Mouse (Mus musculus) induced T-regulatory cell, adult 2 months (primary cell): ENCODE results near the gene Nyx.

Experiments used
- DNase-seq: peaks from one replicate; pipeline ENCODE4 v3.0.0-alpha.2; 2012; ENCODE audit warnings: low read depth

The Nyx gene

DNA sequence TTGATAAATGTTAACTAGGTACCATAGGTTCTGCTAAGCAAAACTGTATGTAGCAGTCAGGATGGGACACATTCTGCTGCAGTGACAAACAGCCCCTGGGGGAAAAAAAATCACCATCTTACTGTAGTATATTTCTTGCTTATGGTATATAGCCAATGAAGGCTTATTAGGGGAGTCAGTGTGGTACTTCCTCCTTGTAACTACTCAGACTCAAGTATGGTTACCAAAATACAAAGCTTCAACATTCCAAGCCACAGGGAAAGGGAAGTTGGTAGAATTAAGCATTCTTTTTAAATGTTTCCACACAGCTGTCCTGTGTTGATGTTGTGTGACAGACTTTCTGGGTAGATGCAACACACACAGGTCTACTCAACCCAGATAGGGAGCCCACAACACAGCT lies 27.0 kb downstream of the Nyx start:
- no peak for DNase-seq

- DNase-seq: no peak
Measured at GRCm38 (mm10) chrX:13494892-13495703, 29.2 kb downstream of the Nyx start.

DNA sequence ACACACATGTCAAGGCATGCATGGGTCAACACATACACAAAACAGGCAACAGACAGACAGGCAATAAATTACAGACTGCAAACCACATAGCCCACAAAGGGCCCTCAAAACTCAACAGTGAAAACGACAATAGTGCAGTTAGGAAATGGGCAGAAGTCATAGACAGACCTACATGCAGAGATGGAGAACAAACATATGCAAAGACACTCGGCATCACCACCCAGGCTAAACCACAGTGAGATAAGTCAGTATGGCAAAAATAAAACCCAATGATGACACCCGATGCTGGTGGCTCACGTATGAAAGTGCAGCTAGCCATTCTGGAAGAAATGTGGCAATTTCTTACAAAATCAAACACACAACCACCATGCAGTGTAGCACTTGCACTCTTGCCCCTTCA lies 34.4 kb downstream of the Nyx start:
- no peak for DNase-seq

- no peak for DNase-seq
Measured at GRCm38 (mm10) chrX:13502862-13503375, 37.0 kb downstream of the Nyx start.

DNA sequence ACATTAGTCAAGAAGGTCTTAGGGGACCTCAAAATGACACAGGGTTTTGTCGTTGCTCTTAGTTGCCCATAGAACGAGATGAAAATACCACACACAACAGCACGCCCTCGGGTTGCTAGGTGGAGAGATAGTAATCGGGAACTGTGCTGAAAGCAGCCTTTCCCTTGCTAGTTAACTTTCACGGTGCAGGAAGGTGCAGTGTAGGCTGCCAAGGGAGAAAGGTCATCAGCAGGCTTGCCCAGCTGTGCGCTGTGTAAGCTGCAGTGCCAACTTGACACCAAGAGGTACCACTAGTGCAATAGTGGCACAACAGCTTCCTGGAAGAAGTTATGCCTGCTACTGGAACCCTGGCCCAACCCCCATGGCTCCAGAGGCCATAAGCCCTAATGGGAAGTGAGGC lies 38.5 kb downstream of the Nyx start:
- DNase-seq: no peak

DNA sequence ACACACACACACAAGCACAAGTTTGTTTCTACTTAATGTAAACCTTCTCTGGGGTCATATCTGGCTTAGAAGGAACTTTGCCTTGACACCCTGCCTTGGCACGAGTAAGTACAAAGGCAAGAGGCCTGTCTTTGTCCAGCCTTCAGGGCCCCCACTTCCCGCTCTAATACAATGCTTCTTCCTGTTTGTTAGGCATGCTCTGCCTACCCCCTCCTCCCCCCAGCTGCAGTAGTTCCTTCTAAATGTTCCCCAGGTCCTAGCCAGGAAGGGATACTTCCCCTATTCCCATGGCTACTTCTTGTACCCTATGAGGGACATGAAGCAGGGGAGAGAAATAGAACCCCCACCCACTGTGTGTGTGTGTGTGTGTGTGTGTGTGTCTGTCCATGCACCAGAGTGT lies 40.5 kb downstream of the Nyx start:
- DNase-seq: no peak

- peak; percentile 9 for DNase-seq
Measured at GRCm38 (mm10) chrX:13513127-13513526, 47.2 kb downstream of the Nyx start.

DNA sequence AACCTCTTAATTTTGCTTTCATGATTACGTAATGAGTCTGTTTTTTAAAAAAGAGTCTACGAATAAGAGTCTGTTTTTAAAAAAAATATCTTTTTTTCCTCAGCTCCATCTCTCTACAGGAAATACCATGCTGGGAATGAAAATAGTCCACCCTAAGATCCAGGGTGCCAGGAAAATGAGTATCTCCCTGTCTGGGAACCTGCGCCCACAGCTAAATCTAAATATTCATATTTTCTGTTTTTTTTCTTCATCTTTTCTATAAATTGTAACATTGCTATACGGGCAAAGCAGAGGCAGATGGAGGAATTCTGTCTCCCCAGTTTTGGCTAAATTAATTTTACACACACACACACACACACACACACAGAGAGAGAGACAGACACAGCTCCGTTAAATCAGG lies 48.0 kb downstream of the Nyx start:
- DNase-seq: no peak

- peak; percentile 12 for DNase-seq
Measured at GRCm38 (mm10) chrX:13516451-13516850, 50.5 kb downstream of the Nyx start.

DNA sequence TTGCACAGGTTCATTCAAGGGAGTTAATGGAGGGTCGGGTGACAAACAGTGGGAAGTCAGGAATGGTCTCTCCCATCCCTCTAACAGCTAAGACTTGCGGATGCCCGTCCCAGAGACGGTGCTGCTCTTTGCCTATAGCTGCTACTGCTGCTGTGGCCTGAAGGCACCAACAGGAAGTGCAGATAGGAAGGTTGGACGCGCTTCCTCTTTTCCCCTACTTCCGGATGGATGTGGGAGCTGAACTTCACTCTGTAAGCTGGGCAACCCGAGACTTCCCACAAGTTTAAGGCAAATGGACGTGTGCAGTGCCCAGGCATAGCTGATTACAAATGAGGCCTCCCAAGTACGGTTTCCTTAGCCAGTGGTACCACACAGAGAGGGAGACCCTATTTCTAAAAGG lies 52.1 kb downstream of the Nyx start:
- no peak for DNase-seq

DNA sequence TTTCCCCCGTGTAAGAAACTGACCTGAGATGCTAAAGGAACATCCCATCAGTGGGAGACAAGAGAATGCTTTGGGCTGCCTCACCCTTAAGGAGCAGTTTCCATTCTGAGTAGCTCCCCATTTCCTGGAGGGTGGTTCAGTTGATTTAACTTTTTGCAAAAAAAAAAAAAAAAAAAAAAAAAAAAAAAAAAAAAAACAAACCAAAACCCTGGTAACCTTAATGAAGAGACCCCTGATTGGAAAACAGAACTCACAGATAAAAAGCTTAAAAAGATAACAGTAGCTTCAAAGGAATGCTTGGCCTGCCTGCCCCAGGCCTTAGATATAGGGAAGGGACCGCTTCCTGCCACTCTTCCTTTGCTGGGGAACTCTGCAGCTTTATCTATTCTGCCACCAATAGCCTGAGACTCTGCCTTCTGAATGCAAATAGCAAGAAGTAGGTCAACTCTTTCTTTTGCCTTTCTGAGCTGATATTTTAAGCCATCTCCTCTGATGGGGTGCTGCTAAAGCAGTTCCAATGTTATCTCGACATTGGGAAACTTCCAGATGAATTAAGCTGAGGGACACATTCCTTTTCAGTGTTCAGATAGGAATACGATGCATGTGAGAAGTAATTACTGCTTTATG lies 53.0 kb downstream of the Nyx start:
- DNase-seq: no peak

DNA sequence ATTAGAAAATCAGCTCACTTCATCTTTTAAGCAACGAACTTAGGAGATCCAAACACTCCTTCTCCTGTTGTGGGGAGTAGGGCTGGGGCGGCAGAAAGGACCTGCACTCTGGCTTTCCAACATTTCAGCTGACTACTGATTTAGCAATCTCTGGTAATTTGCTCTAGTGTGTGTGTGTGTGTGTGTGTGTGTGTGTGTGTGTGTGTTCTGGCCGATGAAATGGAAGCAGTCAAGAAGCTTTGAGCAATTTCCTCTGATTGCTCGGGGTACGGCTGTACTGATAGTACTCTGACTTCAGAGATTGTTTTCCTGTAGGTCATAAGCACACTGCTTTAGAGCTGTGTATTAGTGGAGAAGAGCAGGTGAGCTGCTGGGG lies 53.5 kb downstream of the Nyx start:
- no peak for DNase-seq

GRCm38 (mm10) chrX:13520566-13520965 lies 54.7 kb downstream of the Nyx start:
- no peak for DNase-seq

GRCm38 (mm10) chrX:13521288-13521687 lies 55.4 kb downstream of the Nyx start:
- DNase-seq: no peak
